Mouse (Mus musculus) adrenal gland, adult (tissue): ENCODE measurements around the gene Vwa5b1.

Experiments
- DNase-seq, 2 experiments: peaks; one replicate each; pipeline ENCODE4 v3.0.0; 2022 to 2023; ENCODE audit warnings: low spot score in 1 of 2; ENCODE audit not compliant: inconsistent age in 2 of 2

Vwa5b1 gene

GRCm38 (mm10) chr4:138578406-138578805 lies 57.3 kb downstream of the Vwa5b1 start:
- no peak for DNase-seq

- DNase-seq = no peak
Observed at GRCm38 (mm10) chr4:138576661-138577060, 59.0 kb downstream of the Vwa5b1 start.

- no peak for DNase-seq
Observed at GRCm38 (mm10) chr4:138574800-138575606, 60.7 kb downstream of the Vwa5b1 start.

- DNase-seq = peak; percentile 76 to 89
Observed at GRCm38 (mm10) chr4:138569928-138570327, 65.8 kb downstream of the Vwa5b1 start.

GRCm38 (mm10) chr4:138568275-138568674 lies 67.4 kb downstream of the Vwa5b1 start:
- DNase-seq = no peak

GRCm38 (mm10) chr4:138561986-138562385 lies 73.7 kb downstream of the Vwa5b1 start:
- DNase-seq = peak; percentile 74 to 89

GRCm38 (mm10) chr4:138555531-138555930 lies 80.2 kb downstream of the Vwa5b1 start:
- peak; percentile 25 to 37 for DNase-seq

- no peak for DNase-seq
Observed at GRCm38 (mm10) chr4:138554934-138555333, 80.8 kb downstream of the Vwa5b1 start.

- DNase-seq = no peak
Observed at GRCm38 (mm10) chr4:138554302-138554701, 81.4 kb downstream of the Vwa5b1 start.

- DNase-seq = no peak
Observed at GRCm38 (mm10) chr4:138553516-138553933, 82.2 kb downstream of the Vwa5b1 start.

GRCm38 (mm10) chr4:138553116-138553515 lies 82.6 kb downstream of the Vwa5b1 start:
- no peak for DNase-seq

GRCm38 (mm10) chr4:138551601-138552000 lies 84.1 kb downstream of the Vwa5b1 start:
- no peak for DNase-seq

- DNase-seq = peak in 1 of 2 experiments; percentile 30
Observed at GRCm38 (mm10) chr4:138550557-138550956, 85.1 kb downstream of the Vwa5b1 start.

GRCm38 (mm10) chr4:138548960-138549359 lies 86.7 kb downstream of the Vwa5b1 start:
- DNase-seq = no peak

- no peak for DNase-seq
Observed at GRCm38 (mm10) chr4:138548124-138548561, 87.5 kb downstream of the Vwa5b1 start.

GRCm38 (mm10) chr4:138547556-138547955 lies 88.1 kb downstream of the Vwa5b1 start:
- DNase-seq = no peak

GRCm38 (mm10) chr4:138547041-138547440 lies 88.6 kb downstream of the Vwa5b1 start:
- no peak for DNase-seq

GRCm38 (mm10) chr4:138546241-138546640 lies 89.4 kb downstream of the Vwa5b1 start:
- DNase-seq = no peak

- DNase-seq = peak; percentile 11 to 55
Observed at GRCm38 (mm10) chr4:138543177-138543576, 92.5 kb downstream of the Vwa5b1 start.

- DNase-seq = no peak
Observed at GRCm38 (mm10) chr4:138538084-138538449, 97.6 kb downstream of the Vwa5b1 start.

GRCm38 (mm10) chr4:138537210-138538083 lies 98.2 kb downstream of the Vwa5b1 start:
- DNase-seq = no peak

GRCm38 (mm10) chr4:138535610-138536009 lies 100.1 kb downstream of the Vwa5b1 start:
- DNase-seq = no peak
